Mouse (Mus musculus): ENCODE data around the gene Sh3pxd2a.

The Sh3pxd2a gene

GRCm38 (mm10) chr19:47436236-47436635, 28.0 kb downstream of the Sh3pxd2a start:
- no peak for DNase-seq

- no peak for DNase-seq
These were observed 29.5 kb downstream of the Sh3pxd2a start for GRCm38 (mm10) chr19:47434655-47435054.

- DNase-seq: peak; percentile 51
These were observed 31.9 kb downstream of the Sh3pxd2a start for GRCm38 (mm10) chr19:47432339-47432738.

GRCm38 (mm10) chr19:47431189-47431931, 32.8 kb downstream of the Sh3pxd2a start:
- no peak for DNase-seq

- DNase-seq: no peak
These were observed 34.0 kb downstream of the Sh3pxd2a start for GRCm38 (mm10) chr19:47430160-47430559.

- DNase-seq: no peak
These were observed 35.0 kb downstream of the Sh3pxd2a start for GRCm38 (mm10) chr19:47429245-47429644.

GRCm38 (mm10) chr19:47428794-47429193, 35.4 kb downstream of the Sh3pxd2a start:
- DNase-seq: no peak

- no peak for DNase-seq
These were observed 36.1 kb downstream of the Sh3pxd2a start for GRCm38 (mm10) chr19:47427841-47428789.

GRCm38 (mm10) chr19:47423632-47424031, 40.6 kb downstream of the Sh3pxd2a start:
- no peak for DNase-seq

- DNase-seq: no peak
These were observed 42.9 kb downstream of the Sh3pxd2a start for GRCm38 (mm10) chr19:47421128-47421898.

GRCm38 (mm10) chr19:47420539-47420938, 43.7 kb downstream of the Sh3pxd2a start:
- no peak for DNase-seq

- no peak for DNase-seq
These were observed 45.0 kb downstream of the Sh3pxd2a start for GRCm38 (mm10) chr19:47419208-47419607.

GRCm38 (mm10) chr19:47416161-47416560, 48.0 kb downstream of the Sh3pxd2a start:
- DNase-seq: no peak

GRCm38 (mm10) chr19:47414142-47414905, 49.9 kb downstream of the Sh3pxd2a start:
- no peak for DNase-seq

GRCm38 (mm10) chr19:47413458-47414005, 50.7 kb downstream of the Sh3pxd2a start:
- DNase-seq: no peak

- peak; percentile 80 for DNase-seq
These were observed 51.5 kb downstream of the Sh3pxd2a start for GRCm38 (mm10) chr19:47412566-47413248.

- DNase-seq: no peak
These were observed 53.9 kb downstream of the Sh3pxd2a start for GRCm38 (mm10) chr19:47410301-47410700.

- no peak for DNase-seq
These were observed 55.1 kb downstream of the Sh3pxd2a start for GRCm38 (mm10) chr19:47409142-47409541.

GRCm38 (mm10) chr19:47408656-47409055, 55.5 kb downstream of the Sh3pxd2a start:
- no peak for DNase-seq

GRCm38 (mm10) chr19:47407332-47407731, 56.9 kb downstream of the Sh3pxd2a start:
- DNase-seq: no peak

- no peak for DNase-seq
These were observed 57.7 kb downstream of the Sh3pxd2a start for GRCm38 (mm10) chr19:47406524-47406923.
